Mouse (Mus musculus) ZHBTc4 (cell line): ENCODE results near the gene Chst15.

ENCODE experiments used
- DNase-seq: peaks from one replicate; pipeline ENCODE4 v3.0.0-alpha.2; 2011; ENCODE audit warnings: low read depth, low spot score

The Chst15 gene

DNA sequence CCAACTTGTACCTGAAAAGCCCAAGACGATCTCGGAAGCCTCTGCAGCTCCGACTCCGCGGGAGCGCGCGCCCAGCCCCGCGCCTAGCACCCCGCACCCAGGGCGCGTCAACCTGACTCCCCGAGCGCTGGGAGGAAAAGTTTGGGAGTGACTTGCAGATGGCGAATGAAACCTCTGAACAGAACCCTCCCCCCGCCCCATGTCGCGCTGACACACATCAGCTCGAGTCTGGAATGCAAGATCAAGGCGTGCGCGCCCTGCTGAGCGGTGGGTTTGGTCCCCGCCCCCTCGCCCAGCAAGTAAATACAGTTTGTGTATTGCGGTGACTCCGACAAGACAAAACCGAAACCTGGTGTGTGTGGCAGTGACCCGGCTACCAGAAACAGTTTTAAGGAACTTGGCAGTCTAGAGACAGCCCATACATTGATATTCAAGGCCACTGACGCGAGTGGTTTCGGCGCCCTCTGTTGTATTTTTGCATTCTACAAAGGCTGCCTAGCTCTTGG lies at the start of gene Chst15:
Gene Chst15, minus strand, starts transcription at position 193 of the 506 bp plus-strand sequence.
- DNase-seq: peak; percentile 96

DNA sequence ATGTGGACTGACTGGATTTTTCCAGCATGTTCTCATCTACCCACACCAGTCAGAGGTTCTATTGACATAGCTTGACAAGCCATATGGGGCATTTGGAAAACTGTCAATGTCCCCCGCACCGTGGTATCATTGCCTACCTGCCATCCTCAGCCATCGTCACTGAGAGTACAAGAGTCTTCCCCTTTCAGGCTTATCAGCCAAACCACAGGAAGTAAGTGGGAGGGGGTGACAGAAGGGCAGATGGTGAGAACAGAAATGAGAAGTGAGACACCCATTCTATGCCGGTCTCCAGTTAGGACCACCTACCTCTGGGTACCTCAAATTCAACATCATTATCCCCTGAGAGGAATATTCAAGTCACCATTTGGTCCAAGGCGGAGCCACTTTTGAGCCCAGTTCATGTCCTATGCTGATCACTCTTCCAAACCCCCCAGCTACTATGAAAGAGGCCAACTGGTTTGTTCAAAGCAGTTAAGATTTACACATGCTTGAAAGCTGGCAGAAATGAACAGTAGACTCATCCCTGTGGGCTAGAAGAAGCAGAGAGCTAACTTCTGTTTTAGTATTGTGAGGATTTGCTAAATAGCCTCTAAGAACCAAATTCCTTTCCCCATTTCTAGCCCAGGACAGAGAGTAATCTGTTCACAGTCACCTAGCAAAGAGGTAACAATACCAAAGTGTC lies 48.8 kb upstream of the Chst15 start:
- no peak for DNase-seq

DNA sequence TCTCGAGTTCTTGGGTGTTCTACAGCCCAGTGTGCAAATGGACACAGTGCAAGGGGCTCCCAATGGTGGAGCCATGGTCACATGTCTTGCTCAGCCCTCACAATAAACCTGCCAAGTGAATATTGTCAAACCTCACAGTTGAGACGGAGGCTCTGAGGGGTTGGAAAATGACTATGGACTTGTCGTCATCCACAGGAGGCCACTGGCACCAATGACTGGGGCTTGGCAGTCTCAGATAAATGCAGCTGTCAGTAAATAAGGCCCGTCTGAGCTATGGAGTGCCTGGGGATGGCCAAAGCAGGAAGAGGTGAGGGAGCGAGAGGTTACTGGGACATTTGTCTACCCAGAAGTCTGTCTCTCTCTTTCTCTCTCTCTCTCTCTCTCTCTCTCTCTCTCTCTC lies 48.1 kb upstream of the Chst15 start:
- no peak for DNase-seq

DNA sequence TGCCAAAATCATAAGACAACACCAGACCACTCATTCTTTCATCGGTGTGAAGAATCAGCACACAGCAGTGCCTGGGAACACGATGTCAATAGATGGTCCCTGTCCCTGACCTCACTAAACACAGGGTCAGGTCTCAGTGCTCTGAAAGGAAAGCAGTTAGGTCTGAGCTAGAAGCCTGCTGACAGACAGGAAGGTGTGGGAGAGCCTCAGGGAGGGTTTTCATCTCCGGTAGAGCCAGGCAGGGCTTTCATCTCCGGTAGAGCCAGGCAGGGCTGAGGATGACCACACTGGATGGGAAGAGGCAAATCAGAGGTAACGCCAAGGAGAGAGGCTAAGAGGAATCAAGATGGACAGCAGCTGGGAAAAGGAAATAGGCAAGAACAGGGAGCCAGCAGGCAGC lies 47.5 kb upstream of the Chst15 start:
- DNase-seq: no peak

DNA sequence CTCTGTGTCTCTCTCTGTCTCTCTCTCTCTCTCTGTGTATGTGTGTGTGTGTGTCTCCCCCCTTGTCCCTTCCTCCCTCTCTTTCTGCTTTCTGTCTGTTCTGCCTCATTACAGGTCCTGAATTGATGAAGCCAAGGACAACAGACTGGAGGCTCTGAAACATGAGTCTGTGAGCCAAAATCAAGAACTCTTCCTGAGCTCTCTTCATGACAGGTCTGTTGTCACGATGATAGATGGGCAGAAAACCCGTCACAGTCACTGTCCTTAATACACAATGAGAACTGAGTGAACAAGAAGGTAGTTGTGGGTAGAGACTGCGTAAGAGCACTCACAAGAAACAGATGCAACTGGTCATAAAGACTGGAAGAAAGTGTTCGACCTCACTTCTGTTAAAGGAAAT lies 43.3 kb upstream of the Chst15 start:
- no peak for DNase-seq

DNA sequence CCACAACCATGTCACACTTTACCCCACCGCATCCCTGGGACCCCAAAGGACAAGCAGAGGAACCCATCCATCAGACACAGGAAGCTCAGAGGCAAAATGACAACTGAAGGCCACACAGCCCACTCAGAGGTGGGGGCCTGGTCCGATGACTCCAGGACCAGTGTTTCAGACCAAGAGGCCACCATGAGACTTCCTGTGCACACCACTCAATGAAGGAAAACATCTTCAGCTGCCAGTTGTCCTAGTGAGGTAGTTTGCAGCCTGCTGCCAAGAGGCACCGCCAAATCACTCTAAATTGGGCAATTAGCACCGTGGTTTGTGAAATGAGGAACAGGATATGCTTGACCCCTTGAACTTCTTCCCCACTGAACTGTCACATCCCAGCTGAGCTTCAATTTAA lies 41.7 kb upstream of the Chst15 start:
- no peak for DNase-seq

DNA sequence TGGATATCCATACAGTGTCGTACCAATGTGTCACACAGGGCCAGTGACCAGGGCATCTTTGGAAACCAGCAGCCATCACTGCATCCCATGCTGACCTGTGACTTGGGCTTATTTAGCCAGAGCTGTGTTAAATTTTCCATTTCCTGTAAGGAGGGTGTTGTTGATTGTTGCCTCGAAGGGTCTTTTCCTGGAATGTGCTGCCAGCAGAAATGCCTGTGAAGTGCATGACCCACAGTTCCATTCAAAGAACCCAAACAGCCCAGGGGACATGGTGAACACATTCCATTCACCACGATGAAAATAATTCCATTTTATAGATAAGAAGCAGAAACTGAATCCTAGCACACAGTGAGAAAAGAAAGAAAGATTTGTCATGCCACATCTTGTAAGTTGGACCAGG lies 41.2 kb upstream of the Chst15 start:
- DNase-seq: no peak

DNA sequence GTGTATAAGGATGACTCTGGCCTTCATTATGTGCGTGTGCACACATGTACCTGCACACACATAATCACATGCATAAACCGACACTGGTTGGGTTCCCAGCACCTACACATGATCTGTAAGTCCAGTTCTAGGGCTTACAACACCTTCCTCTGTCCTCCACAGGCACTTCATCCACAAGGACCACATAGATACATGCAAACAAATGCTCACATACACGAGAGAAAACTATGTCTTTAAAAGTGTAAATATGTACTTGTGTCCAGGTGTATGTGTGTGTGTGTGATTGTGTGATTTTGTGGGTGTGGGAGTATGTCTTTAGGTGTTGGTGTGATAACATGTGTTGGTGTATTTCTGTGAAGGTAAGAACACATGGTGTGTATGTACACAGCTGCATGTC lies 40.8 kb upstream of the Chst15 start:
- DNase-seq: no peak

DNA sequence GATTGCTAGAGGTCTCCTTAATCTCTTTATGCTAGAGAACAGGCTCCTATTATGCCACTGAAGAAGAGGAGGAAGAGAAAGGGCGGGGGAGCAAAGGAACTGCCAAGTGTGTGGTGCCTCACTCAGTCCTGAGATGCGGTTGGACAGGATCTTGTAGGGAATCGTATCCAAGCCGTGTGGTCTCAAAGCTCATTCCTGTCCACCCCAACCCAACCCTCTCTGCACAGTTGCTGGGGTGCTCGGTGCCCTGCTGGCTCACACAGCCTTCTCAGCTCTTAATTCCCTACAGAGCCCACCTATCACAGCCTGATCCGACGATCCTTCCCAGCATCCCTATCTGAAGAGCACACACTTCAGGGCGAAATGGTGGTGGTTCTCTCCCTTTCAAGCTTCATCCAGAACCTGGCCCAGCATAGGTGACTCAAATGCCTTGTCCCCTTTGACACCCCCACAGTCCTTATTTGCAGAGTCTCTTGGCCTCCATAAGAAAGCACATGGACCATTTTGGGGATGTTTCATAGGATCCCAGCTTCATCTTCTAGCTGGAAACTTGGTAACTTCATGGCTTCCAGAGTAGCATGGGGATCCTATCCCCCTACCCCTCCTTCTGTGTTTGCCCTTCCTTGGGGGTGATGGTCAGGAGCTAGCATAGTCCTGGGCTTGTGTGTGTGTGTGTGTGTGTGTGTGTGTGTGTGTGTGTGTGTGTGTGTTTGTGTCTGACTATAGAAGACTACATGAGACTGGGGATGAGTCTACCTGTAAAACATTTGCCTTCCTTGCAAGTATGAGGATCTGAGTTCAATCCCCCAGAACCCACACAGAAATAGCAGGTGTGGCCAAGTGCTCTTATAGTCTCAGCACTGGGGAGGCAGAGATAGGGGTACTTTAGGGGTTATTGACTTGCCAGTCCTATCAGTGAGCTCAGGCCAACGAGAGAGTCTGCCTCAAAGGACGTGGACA lies 40.1 kb upstream of the Chst15 start:
- DNase-seq: no peak

DNA sequence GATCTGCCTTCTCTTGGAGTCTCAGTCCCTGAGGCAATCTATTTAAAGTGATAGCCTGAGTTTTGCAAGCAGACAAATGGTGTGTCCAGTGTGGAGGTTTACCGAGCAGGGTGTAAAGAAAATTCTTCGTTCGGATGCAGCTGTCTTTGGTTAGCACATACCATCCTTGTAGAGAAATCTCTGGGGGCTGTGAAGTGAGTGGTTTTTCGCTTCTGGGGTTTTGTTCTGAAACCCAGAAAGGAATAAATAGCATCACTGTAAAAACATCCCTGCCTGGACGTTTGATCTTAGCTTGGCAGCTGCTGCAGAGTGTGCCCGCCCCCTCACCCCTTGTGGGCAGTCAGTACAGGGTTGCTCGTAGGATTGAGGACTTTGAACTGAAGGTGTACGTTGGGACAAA lies 39.2 kb upstream of the Chst15 start:
- no peak for DNase-seq

DNA sequence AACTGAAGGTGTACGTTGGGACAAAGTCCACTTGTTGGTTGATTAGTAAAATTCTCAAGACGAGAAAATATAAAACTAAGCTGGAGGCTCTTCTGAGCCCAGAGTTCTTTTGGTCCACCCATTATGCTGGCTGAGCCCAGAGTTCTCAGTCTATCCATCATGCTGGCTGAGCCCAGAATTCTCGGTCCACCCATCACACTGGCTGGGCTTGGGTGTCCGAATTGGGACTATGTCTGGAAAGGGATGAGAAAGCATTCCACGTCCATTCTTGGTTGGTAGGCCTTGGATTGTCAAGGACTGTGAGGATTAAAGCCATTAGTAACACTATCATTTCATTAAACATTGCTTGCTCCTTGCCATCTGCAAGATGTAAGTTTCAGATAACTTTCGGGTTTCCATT lies 38.7 kb upstream of the Chst15 start:
- no peak for DNase-seq

DNA sequence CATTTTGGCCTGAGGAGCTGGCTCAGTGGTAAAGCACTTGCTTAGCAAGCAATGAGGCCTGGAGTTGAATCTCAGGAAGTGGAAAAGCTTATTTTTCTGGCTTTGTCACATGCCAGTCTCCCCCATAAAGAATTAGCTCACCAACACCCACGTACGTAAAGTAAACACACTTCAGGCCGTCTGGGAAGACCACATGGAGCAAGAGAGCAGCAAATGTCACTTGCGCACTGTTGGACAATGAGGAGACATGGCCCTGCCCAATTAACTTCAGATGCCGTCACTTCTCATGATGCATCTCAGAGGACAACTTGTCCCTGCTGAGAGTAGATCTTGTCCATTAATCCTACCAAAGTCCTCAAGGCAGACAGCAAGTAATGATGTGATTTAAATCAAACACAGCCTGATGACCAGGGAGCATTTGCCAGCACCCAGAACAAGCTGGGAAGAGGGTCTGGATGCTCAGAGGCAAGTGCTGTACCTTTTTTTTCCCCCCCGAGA lies 32.1 kb upstream of the Chst15 start:
- no peak for DNase-seq

DNA sequence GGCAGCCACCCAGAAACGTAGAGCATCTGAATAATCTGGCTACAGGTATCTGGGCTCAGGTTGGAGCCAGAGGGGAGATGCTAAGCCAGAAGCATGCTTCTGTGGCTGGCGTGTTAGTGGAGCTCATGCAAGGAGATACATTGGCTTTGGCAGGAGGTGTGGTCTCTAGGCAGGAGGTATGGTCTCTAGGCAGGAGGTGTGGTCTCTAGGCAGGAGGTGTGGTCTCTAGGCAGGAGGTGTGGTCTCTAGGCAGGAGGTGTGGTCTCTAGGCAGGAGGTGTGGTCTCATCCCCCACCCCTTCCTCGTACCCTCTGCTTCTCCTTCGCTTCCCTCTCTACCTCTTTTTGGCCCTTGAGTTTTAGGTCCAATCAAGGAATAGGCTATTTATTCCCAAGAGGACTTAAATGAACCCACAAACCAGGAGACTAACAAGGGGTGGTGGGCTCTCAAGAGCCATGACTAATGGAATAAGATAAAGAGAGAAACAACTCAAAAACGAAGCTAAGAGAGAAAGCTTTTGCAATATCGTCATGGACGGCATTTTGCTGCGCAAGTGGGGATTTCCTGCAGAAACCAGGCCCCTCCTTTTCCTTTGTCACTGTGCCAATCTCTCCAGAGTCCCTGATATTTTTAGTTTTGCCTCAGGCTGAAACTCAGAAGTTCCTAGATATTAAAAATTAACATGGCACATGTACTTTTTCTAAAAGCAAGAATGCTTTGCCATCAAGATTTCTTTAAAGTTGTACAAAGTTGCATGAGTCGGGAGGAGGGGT lies 30.4 kb upstream of the Chst15 start:
- DNase-seq: peak; percentile 61

DNA sequence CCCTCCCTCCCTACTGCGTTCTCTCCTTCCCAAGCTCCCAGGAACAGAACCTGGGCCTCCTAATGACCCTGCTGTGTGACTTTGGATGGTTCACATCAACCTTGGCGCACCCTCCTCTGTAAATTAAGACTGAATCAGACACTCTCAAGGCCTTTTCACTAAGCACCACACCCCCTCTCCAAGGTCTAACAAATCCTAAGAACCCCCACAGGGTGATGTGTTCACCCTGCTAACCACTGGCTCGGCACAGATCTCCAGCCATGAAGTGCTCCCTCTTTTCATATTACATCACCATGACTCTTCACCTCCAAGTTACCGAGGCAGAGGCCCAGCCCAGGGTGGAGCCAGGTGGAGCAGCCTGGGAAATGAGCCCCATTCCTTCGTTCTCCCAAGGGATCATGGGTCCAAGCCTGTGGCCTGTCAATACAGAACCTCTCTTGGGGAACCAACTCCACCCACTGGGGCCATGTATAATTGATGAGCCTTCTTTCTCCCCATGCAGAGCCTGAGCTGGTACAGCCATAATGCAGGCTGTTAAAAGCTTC lies 28.6 kb upstream of the Chst15 start:
- peak; percentile 38 for DNase-seq

DNA sequence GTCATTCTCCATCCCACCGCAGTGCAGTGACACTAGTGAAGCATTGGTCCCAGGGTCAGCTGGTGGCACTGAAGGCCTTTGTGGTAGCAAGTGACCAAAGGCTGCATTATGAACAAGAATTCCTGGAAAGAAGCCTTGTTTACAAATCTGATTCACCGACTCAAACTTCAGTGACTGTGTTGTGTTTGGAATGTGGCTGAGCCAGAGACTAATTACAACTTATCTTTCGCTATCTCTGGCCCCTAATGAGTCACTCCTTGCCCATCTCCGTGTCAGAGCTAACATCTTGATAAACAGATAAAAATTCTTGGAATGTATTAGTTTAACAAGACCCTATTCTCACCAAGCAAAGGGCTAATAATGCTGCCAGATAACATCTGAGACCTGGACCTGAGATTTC lies 27.6 kb upstream of the Chst15 start:
- no peak for DNase-seq

DNA sequence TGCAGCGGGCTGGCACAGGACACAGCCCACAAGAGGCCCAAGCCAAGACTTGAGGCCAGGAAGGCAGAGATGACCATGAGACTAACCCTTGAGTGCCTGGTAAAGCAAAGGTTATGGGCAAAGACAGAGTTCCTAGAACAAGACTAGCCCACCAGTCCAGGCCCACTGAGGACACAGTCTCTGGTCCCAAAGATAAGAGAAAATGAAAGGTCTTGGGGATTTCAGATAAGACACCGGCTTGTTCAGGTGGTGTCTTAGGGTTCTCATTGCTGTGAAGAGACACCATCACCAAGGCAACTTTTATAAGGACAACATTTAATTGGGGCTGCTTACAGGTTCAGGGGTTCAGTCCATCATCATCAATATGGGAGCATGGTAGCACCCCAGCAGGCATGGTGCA lies 26.9 kb upstream of the Chst15 start:
- DNase-seq: no peak

DNA sequence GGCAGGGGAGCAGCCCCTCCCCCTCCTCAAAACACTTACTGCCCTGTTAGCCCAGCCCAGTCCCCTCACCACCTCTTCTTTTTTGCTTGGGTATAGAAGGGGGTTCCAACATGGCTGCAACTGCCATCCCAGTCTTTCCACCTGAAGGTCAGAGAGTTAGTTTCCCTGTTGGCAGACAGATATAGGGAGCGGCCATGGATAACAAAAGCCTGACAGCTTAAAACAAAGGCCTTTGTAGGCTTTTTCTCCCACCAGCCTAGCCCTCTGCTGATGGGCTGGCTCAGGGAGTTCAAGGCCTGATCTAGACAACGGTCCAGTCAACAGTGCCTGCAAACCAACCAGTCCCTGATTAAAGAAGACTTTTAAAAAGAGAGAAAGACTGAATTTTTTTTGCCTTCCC lies 26.1 kb upstream of the Chst15 start:
- peak; percentile 59 for DNase-seq

DNA sequence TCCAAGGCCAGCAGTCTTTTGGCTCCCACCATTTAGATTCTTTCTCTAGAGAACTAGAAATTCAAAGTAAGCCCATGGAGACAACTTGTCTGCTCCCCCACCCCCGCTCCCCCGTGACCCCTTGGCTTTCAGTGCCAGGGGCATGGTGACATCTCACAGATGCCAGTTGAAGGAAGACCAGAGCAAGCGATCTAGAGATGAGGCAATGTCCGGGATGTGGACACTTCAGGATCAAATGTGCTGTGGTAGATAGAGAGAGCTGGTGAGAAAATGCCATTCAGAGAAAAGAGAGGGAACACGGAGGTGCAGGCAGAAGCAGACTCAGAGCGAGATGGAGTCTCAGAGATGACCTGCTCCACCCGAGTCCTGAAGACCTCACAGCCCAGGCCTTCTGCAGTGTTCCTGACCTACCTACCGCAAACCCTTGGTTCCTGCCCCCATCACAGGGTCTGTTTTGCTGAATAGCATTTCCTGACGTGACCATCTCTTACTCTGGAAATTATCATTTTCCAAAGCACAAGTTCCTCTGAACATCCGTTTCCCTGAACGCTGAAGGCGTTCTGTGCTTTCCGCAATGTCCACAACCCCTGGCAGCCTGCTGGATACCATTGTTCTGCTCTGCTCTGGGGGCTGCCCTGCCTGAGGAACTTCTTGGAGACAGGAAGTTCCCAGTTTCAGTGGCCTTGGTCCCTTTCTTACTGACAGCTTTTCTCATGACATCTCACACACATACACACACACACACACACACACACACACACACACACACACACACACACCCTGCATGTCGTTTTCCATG lies 22.2 kb upstream of the Chst15 start:
- no peak for DNase-seq

DNA sequence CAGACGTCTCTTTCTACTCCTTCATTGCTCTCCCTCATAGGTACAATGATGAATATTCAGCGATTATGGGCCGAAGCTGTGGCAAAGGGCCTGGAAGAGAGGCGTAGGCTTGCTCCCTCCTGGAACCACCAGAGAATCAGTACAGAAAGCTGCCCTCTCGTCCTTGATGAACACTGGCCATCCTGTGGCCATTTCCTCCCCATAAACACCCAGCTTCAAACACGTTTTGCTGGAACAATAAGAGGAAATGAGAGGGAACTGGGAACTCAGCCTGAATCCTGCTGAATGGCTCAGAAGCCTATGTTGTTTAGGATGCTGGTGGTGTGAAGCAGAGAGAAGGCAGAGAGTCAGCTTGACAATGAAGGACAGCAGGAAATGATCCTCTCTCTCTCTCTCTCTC lies 21.3 kb upstream of the Chst15 start:
- no peak for DNase-seq

DNA sequence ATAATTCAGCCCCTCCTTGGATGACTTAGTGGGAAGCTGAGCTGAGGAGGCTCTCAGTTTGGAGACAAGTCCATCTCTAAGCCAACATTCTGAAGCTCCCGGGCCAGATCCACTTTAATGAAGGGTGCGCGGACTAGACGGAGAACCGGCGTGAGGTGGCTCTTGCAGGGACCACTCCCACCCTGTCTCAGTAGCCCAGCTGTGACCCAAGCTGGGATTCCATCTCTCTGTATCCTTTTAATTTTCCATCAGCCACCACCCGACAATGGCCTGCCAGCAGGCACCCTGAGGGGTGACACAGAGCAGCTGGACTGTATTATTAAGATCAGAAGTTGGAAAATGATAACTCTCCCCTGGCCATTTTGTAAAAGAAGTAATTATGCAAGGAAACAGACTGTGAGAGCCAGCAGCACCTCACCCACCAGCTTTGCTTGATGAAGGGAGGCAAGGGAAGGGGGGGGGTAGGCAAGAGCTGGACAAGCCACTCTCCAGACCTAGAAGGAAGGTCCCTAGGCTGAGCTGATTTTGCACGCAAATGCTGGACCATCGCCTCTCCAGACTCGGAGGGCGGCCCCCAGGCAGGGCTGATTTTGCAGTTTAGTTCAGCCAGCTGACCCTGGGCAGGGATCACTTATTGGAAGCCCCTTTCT lies 20.4 kb upstream of the Chst15 start:
- DNase-seq: no peak
